Mouse (Mus musculus) layer of hippocampus, postnatal 14 days (tissue): ENCODE results near the gene Zfp36. TPM values are rescaled to one million over a fixed set of nuclear protein-coding genes. Genes with fewer than 3 reads are reported as not detected.
A peak's percentile ranks its signal among the peaks of the same experiment; 100 is the strongest.

ENCODE experiments used
- DNase-seq, 2 experiments: peaks; one replicate each; pipeline ENCODE4 v3.0.0; 2021 to 2022; ENCODE audit warnings: low spot score in 2 of 2, mixed read lengths in 1 of 2
- total RNA-seq, 2 experiments: library from RNA; stranded (reverse); gene quantifications; 2 replicates each; pipeline ENCODE4 v1.2.3; 2021

Zfp36 gene
- total RNA-seq, 2 experiments from 2014 or later: 3.6 to 3.9 TPM

- DNase-seq: no peak
These were observed 9.0 kb downstream of the Zfp36 start for GRCm38 (mm10) chr7:28370977-28371513.

- no peak for DNase-seq
These were observed 10.0 kb downstream of the Zfp36 start for GRCm38 (mm10) chr7:28370051-28370450.

GRCm38 (mm10) chr7:28368276-28368920 is 11.7 kb downstream of the Zfp36 start:
- no peak for DNase-seq

- DNase-seq: no peak
These were observed 12.3 kb downstream of the Zfp36 start for GRCm38 (mm10) chr7:28367663-28368275.

GRCm38 (mm10) chr7:28362441-28363060 is 17.5 kb downstream of the Zfp36 start:
- DNase-seq: no peak

- DNase-seq: no peak
These were observed 18.3 kb downstream of the Zfp36 start for GRCm38 (mm10) chr7:28361647-28362341.

- DNase-seq: no peak
These were observed 19.8 kb downstream of the Zfp36 start for GRCm38 (mm10) chr7:28360291-28360690.

- no peak for DNase-seq
These were observed 20.2 kb downstream of the Zfp36 start for GRCm38 (mm10) chr7:28359854-28360253.

- DNase-seq: no peak
These were observed 21.6 kb downstream of the Zfp36 start for GRCm38 (mm10) chr7:28358431-28358830.

GRCm38 (mm10) chr7:28357984-28358383 is 22.1 kb downstream of the Zfp36 start:
- DNase-seq: no peak

GRCm38 (mm10) chr7:28356981-28357380 is 23.1 kb downstream of the Zfp36 start:
- no peak for DNase-seq

GRCm38 (mm10) chr7:28355221-28355620 is 24.8 kb downstream of the Zfp36 start:
- no peak for DNase-seq

GRCm38 (mm10) chr7:28354596-28354995 is 25.5 kb downstream of the Zfp36 start:
- no peak for DNase-seq

GRCm38 (mm10) chr7:28354113-28354581 is 25.9 kb downstream of the Zfp36 start:
- no peak for DNase-seq

- no peak for DNase-seq
These were observed 26.8 kb downstream of the Zfp36 start for GRCm38 (mm10) chr7:28353267-28353666.

- DNase-seq: no peak
These were observed 28.3 kb downstream of the Zfp36 start for GRCm38 (mm10) chr7:28351676-28352191.

GRCm38 (mm10) chr7:28350155-28350883 is 29.7 kb downstream of the Zfp36 start, which contains the start of gene Rps16:
TSS of gene Rps16 (plus strand) at chr7:28350652.
- peak; percentile 98 to 99 for DNase-seq

- DNase-seq: no peak
These were observed 31.5 kb downstream of the Zfp36 start for GRCm38 (mm10) chr7:28348601-28349000.

- DNase-seq: no peak
These were observed 32.3 kb downstream of the Zfp36 start for GRCm38 (mm10) chr7:28347746-28348145.

- DNase-seq: peak in 1 of 2 experiments; percentile 49
These were observed 35.4 kb downstream of the Zfp36 start for GRCm38 (mm10) chr7:28344637-28345036.
